19 mouse cellular contexts compared by ENCODE assay signal in genomic region chr14:77392476-77392875, GRCm38 (mm10).
DNase-seq lines count a peak whose midpoint lies in the region.
"Had no signal": no experiment of that assay in that cellular context is flagged by ENCODE, and none has a peak within 500 bp of the region (broad histone marks: within the 10 kb centered on the region; RNA-seq: fewer than 3 reads in every experiment).

No protein-coding gene starts in this region.

- H3K4me1 ChIP-seq in embryonic facial prominence, embryonic 10.5 days: no peaks in the 10 kb centered on the region
- H3K4me1 ChIP-seq: embryonic facial prominence, embryonic 13.5 days; embryonic facial prominence, embryonic 15.5 days had no signal

- DNase-seq in cerebellum, adult 18-20 months: peak; percentile 17 to 23
- DNase-seq in cerebellum, adult 9-10 months: no peak
- peak; percentile 30 to 56 for DNase-seq in cerebellum, postnatal 14 days
- no peak for DNase-seq in cerebellum, postnatal 4 days (ENCODE audit: low spot score in 2 of 2)
- peak; percentile 18 for DNase-seq in heart, adult 11 months
- no peak for DNase-seq in heart, postnatal 4 days
- DNase-seq in embryonic facial prominence, embryonic 10.5 days (ENCODE audit: low spot score): peak; percentile 3
- DNase-seq: adrenal gland, adult 8-10 months; adrenal gland, postnatal 14 days; adrenal gland, postnatal 36 days; B cell, adult 2 months had no signal

- H3K4me3 ChIP-seq in embryonic facial prominence, embryonic 10.5 days: no peak overlapping the region
- H3K4me3 ChIP-seq: embryonic facial prominence, embryonic 13.5 days; embryonic facial prominence, embryonic 15.5 days; erythroblast, embryonic 14.5 days; forebrain, embryonic 10.5 days; forebrain, embryonic 12.5 days had no signal

- no peaks in the 10 kb centered on the region for H3K27me3 ChIP-seq in embryonic facial prominence, embryonic 10.5 days (replicated peaks; ENCODE audit: low read depth, poor library complexity, severe bottlenecking)
- H3K27me3 ChIP-seq: CH12.LX; embryonic facial prominence, embryonic 13.5 days; embryonic facial prominence, embryonic 15.5 days; forebrain, embryonic 12.5 days; Patski had no signal

- H3K27ac ChIP-seq in embryonic facial prominence, embryonic 10.5 days (replicated peaks): no peak overlapping the region
- H3K27ac ChIP-seq: embryonic facial prominence, embryonic 13.5 days; embryonic facial prominence, embryonic 15.5 days; forebrain, embryonic 10.5 days; forebrain, embryonic 12.5 days had no signal

- WGBS in embryonic facial prominence, embryonic 10.5 days: 78% methylated on average over 1 of the region's 1 CpGs

- H3K9me3 ChIP-seq in embryonic facial prominence, embryonic 10.5 days: no peaks in the 10 kb centered on the region
- H3K9me3 ChIP-seq: embryonic facial prominence, embryonic 13.5 days; embryonic facial prominence, embryonic 15.5 days; forebrain, embryonic 12.5 days had no signal

- no peaks in the 10 kb centered on the region for H3K36me3 ChIP-seq in embryonic facial prominence, embryonic 10.5 days (replicated peaks)
- H3K36me3 ChIP-seq: embryonic facial prominence, embryonic 13.5 days; embryonic facial prominence, embryonic 15.5 days; forebrain, embryonic 10.5 days; forebrain, embryonic 12.5 days; G1E had no signal

Comparison
In these comparisons a context has a peak if more than half of its experiments do, and no peak if none do; other contexts are left out.
1. DNase-seq: peak in cerebellum, adult 18-20 months (2 of 2), cerebellum, postnatal 14 days (2 of 2), heart, adult 11 months (single experiment) and embryonic facial prominence, embryonic 10.5 days (single experiment); none in cerebellum, adult 9-10 months (single experiment), cerebellum, postnatal 4 days (0 of 2) and heart, postnatal 4 days (single experiment).